Mouse (Mus musculus) Patski (cell line): ENCODE measurements around the gene Bex3. TPM values are rescaled to one million over a fixed set of nuclear protein-coding genes. Genes with fewer than 3 reads are reported as not detected.
"Not testable (repeated sequence)": the region's sequence is repeated elsewhere in the genome, so short reads cannot be mapped to it uniquely, and the experiment has no call there.

Experiments used
- ATAC-seq: fragments of 100-300 bp; one replicate; pipeline ENCODE4 v1.8.0; 2021
- CTCF ChIA-PET: fragments of 350-600 bp; sonication (Branson Sonifier 250); formaldehyde crosslinking; loops from one replicate; lab custom pipeline; 2022; ENCODE audit warnings: inconsistent platforms; lab: Charles Lee
- POLR2A ChIA-PET: fragments of 350-600 bp; sonication (Branson Sonifier 250); formaldehyde crosslinking; loops from one replicate; lab custom pipeline; 2022; ENCODE audit warnings: antibody characterized with exemption, inconsistent platforms; lab: Charles Lee
- DNase-seq: peaks from one replicate; pipeline ENCODE4 v3.0.0-alpha.2; 2011; ENCODE audit warnings: low read depth, low spot score
- H3K27me3 ChIP-seq: fragments of 371-371 bp; one replicate; pipeline ENCODE4 v1.5.1; 2021
- CTCF ChIP-seq: fragments of 100-300 bp; IDR thresholded peaks from one replicate; pipeline ENCODE4 v1.5.1; 2021
- in situ Hi-C: fragments of 300-500 bp; cut with MboI; formaldehyde crosslinking; loops from 3 replicates; pipeline ENCODE4 v1.11.1; 2018; ENCODE audit warnings: low pct_unique_long_range_greater_than_20kb, mixed read lengths
- polyA plus RNA-seq: library from polyadenylated mRNA; unstranded; gene quantifications from one replicate; pipeline ENCODE4 v1.2.3, GENCODE M21; 2021

Bex3 gene
- 454 TPM for polyA plus RNA-seq

DNA sequence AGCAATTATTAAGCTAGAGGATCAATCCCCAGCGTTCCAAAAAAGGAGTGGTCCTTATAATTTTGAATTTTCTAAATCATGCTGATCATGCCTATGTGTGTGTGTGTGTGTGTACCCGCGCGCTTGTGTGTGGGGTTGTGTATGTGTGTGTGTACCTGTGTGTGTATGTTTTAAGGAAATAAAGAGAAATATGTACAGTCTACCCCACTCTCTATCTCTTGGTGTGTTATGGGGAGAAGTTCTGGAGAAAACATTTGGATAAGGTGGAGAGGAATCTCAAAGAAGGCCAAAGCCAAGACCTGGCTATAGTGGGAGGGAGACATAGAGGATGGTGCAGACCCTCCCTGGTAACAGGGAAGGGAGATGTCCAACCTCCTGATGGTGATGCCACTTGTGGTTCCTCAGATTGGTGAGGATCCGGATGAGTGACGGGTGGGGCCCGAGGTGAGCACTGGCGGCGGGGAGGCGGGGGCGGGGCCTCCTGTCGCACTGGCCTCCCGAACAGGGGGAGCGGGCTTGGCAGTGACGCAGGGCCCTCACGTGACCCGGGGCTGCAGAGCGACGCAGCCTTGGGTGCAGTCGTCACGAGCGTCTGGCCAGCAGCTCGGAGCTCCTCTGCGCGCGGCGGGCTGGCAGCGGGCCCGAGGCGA is at the start of gene Bex3:
Gene Bex3 (plus strand): TSS at position 511 of the 650 bp plus-strand sequence.
- H3K27me3 ChIP-seq, DNase-seq, in situ Hi-C loops, POLR2A ChIA-PET: not testable (repeated sequence)
- CTCF ChIA-PET: interaction anchor here (3.1 kb wide), 1 partner anchor 20 kb away, joined by 11 read pairs; no protein-coding TSS in a partner anchor
- peak; percentile 93 for ATAC-seq

DNA sequence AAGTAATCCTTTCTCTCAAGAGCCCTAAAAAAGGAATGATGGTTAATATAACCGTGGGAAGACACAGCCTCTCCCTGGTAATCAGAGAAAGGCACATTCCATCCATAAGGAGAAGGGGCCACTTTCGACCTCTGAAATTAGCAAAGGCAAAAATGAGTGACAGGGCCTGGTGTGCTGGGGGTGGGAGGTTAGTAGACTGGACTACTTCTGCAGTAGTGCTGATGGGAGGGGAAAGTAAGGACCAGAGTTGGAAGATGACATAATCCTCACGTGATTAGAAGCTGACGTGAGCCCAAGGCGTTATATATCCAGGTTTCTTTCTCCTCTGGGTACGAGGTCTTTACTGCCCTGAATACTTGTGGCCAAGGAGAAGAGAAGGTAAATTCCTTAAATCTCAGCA is 46.3 kb upstream of the Bex3 start:
- ChIA-PET POLR2A (no interaction called here), CTCF (no interaction called here)
- in situ Hi-C loops: no loop called here
- TF ChIP-seq CTCF: no peak
- no peak for ATAC-seq
- no peak for DNase-seq
- H3K27me3 ChIP-seq: peaks cover 40% of the 10 kb centered on the region

GRCm38 (mm10) chrX:136227768-136228167 is 42.3 kb upstream of the Bex3 start:
- in situ Hi-C loops: no loop called here
- ATAC-seq (no peak), DNase-seq (no peak)
- H3K27me3 ChIP-seq: peaks cover 37% of the 10 kb centered on the region
- TF ChIP-seq CTCF: no peak
- CTCF ChIA-PET: no interaction called here
- POLR2A ChIA-PET: no interaction called here

- POLR2A ChIA-PET: no interaction called here
- ATAC-seq: no peak
- in situ Hi-C loops: no loop called here
- peak; percentile 52 for TF ChIP-seq CTCF
- peaks cover 8% of the 10 kb centered on the region for H3K27me3 ChIP-seq
- DNase-seq: no peak
- CTCF ChIA-PET: interaction anchor here (1.0 to 1.5 kb wide), 3 partner anchors 21 to 84 kb away, joined by 3 to 7 read pairs (median 4); no protein-coding TSS in a partner anchor
Observed at GRCm38 (mm10) chrX:136238118-136238517, 31.9 kb upstream of the Bex3 start.

- ChIA-PET POLR2A (no interaction called here), CTCF (interaction anchor here (1.3 kb wide), 1 partner anchor 66 kb away, joined by 3 read pairs; no protein-coding TSS in a partner anchor)
- no peak for TF ChIP-seq CTCF
- no peak for ATAC-seq
- in situ Hi-C loops: no loop called here
- DNase-seq: no peak
- peaks cover 5% of the 10 kb centered on the region for H3K27me3 ChIP-seq
Observed at GRCm38 (mm10) chrX:136243181-136243580, 26.9 kb upstream of the Bex3 start.

GRCm38 (mm10) chrX:136244574-136245229 is 25.4 kb upstream of the Bex3 start, which contains the start of gene Tceal9:
Gene Tceal9 (plus strand): TSS chrX:136245079.
- peak; percentile 6 for DNase-seq
- no peak for TF ChIP-seq CTCF
- ATAC-seq: peak; percentile 79
- H3K27me3 ChIP-seq: peaks cover 3% of the 10 kb centered on the region
- in situ Hi-C loops: no loop called here
- ChIA-PET CTCF (no interaction called here), POLR2A (interaction anchor here (0.6 to 0.9 kb wide), 2 partner anchors 60 to 70 kb away, joined by 3 to 5 read pairs; no protein-coding TSS in a partner anchor)

DNA sequence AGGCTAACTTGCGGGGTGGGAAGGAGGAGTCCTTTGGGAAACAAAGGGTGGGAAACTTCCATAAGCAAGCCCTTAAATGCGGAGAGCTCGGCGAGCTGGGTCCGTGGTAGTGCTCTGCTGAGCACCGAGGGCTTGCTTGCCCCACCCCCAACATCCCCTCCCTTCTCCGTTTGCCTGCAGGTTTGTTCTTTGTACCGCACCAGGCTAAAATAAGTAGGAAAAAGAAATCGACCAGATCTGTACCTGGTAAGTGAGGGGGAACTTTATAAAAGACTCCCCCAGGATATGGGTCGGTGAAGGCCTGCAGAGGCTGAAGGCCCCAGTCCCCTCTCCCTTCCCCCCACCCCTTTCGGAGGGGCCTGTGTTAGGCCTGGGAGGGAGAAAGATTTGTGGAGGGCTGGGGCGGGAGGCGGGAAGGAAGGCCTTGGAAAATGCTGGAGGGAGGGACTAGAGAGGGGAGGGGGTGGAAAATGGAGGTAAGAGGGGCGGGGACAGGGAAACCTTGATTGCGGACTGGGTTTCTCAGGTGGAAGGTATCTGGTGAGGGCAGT is 24.5 kb upstream of the Bex3 start:
- H3K27me3 ChIP-seq: peaks cover 3% of the 10 kb centered on the region
- peak; percentile 40 for ATAC-seq
- ChIA-PET POLR2A (no interaction called here), CTCF (no interaction called here)
- in situ Hi-C loops: no loop called here
- no peak for TF ChIP-seq CTCF
- no peak for DNase-seq

DNA sequence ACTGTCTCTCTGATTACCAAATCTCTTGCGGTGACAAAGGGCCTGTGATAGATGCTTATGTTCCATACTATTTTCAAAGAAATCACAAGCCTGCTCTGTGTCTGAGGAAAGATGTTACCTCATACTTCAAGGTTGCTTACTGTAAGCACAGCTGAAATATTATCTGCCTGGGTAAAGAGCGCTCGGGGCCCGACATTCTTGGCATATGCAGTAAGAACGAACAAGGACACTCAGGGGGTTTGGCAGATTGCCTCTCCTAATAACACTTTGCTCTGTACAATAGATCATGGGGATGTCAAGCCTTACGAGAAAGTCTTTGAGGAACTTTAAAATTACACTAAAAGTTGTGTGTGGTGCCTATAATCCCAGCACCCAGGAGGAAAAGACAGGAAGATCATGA is 21.2 kb upstream of the Bex3 start:
- ChIA-PET POLR2A (interaction anchor here (0.6 kb wide), 1 partner anchor 789 kb away, joined by 4 read pairs; the partner anchor contains the start of gene Slc25a53), CTCF (interaction anchor here (2.7 kb wide), 1 partner anchor 20 kb away, joined by 11 read pairs; the partner anchor contains the start of gene Bex3)
- peaks cover 3% of the 10 kb centered on the region for H3K27me3 ChIP-seq
- ATAC-seq (no peak), DNase-seq (no peak)
- no peak for TF ChIP-seq CTCF
- in situ Hi-C loops: no loop called here

DNA sequence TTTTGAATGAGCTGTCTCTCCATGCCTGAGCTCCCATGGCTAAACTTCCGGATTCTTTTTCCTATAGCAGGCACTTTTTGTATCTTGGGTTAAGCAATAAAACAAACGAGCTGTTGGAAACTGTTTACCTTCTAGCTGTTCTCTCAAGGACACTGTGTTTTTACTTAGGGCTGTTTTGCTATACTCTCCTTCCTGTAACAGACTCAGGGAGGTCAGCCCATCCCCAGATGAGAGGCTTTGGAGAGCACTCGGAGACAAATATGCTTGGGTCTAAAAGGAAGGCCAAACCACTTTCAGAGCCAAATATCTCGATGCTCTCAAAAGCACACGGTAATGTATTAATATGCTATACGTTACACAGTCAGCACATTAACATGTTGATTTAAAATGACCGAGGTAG is 20.4 kb upstream of the Bex3 start:
- CTCF ChIA-PET: interaction anchor here (2.7 kb wide), 1 partner anchor 19 kb away, joined by 11 read pairs; the partner anchor contains the start of gene Bex3
- TF ChIP-seq CTCF: no peak
- H3K27me3 ChIP-seq: peaks cover 3% of the 10 kb centered on the region
- DNase-seq (no peak), ATAC-seq (no peak)
- POLR2A ChIA-PET: no interaction called here
- in situ Hi-C loops: no loop called here

DNA sequence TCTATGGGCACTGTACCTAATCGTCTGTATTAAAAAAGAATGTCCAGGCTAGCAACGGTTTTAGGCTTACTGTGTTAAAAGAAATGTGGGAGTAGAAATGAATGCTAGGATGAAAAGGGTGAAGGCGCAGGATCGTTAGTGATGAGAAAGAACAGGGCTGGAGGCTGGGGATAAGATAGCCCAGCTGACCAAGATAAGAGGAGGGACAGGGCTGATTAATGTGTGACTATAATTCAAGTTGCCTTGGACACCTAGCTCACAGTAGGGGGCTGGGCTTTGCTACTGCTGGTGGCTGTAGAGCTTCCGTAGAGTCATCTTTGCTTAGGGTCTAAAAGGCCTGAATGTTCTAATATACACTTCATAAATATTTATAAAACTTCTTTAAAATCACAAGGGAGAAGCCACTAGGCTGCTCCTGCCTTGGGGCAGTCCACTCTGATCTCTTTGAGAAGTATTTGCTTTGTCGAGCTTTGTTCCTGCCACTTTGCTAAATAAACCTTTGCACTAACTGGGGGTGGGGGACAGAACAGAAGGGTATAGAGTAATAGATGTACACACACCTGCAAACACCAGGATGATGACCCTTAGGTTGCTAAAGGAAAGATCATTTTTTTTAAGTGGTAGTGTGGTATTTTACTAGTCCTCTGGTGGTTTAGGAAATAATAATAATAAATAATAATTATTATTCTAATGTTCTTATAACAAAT is 17.9 kb upstream of the Bex3 start:
- DNase-seq: no peak
- POLR2A ChIA-PET: interaction anchor here (0.8 kb wide), 1 partner anchor 15 kb away, joined by 3 read pairs; no protein-coding TSS in a partner anchor
- in situ Hi-C loops: no loop called here
- no peak for TF ChIP-seq CTCF
- CTCF ChIA-PET: no interaction called here
- no peak for ATAC-seq
- H3K27me3 ChIP-seq: no peaks in the 10 kb centered on the region
